Mouse (Mus musculus) testis, adult 2 months (tissue): ENCODE results near the gene Upk1b. TPM values are rescaled to one million over a fixed set of nuclear protein-coding genes. Genes with fewer than 3 reads are reported as not detected.

Experiments
- H3K27ac ChIP-seq: fragments of 200-500 bp; 2 replicates; pipeline ENCODE4 v1.5.1; 2012; ENCODE audit warnings: low read depth, low read length; ENCODE audit not compliant: control insufficient read depth, insufficient read depth
- H3K27me3 ChIP-seq: fragments of 200-500 bp; 2 replicates; pipeline ENCODE4 v1.6.1; 2012; ENCODE audit warnings: mild to moderate bottlenecking, low read length, moderate library complexity; ENCODE audit not compliant: control insufficient read depth, insufficient read depth
- H3K36me3 ChIP-seq: fragments of 200-500 bp; 2 replicates; pipeline ENCODE4 v1.6.1; 2012; ENCODE audit warnings: mild to moderate bottlenecking, low read length; ENCODE audit not compliant: control insufficient read depth, insufficient read depth
- H3K4me1 ChIP-seq: fragments of 200-500 bp; 2 replicates; pipeline ENCODE4 v1.6.1; 2012; ENCODE audit warnings: low read length; ENCODE audit not compliant: control insufficient read depth, insufficient read depth
- H3K4me3 ChIP-seq: fragments of 200-500 bp; 2 replicates; pipeline ENCODE4 v1.5.1; 2012; ENCODE audit warnings: low read depth, mild to moderate bottlenecking, low read length, moderate library complexity, mixed read lengths; ENCODE audit not compliant: control insufficient read depth
- CTCF ChIP-seq: fragments of 200-500 bp; IDR thresholded peaks from 2 replicates; pipeline ENCODE4 v1.5.1; 2012; ENCODE audit warnings: low read depth, mild to moderate bottlenecking, inconsistent platforms, low read length, moderate library complexity; ENCODE audit not compliant: control insufficient read depth, insufficient read depth, insufficient replicate concordance
- POLR2A ChIP-seq: fragments of 200-500 bp; IDR thresholded peaks from 2 replicates; pipeline ENCODE4 v1.6.1; 2012; ENCODE audit warnings: low read depth, mild to moderate bottlenecking, inconsistent platforms, low read length, moderate library complexity; ENCODE audit not compliant: control insufficient read depth
- polyA plus RNA-seq: library from polyadenylated mRNA; depleted of rRNA; stranded (reverse); fragments of >200 nt; gene quantifications from 2 replicates; pipeline ENCODE4 v1.2.3, GENCODE M21; 2012

The Upk1b gene
- polyA plus RNA-seq, 1 experiment: 2.1 TPM

DNA sequence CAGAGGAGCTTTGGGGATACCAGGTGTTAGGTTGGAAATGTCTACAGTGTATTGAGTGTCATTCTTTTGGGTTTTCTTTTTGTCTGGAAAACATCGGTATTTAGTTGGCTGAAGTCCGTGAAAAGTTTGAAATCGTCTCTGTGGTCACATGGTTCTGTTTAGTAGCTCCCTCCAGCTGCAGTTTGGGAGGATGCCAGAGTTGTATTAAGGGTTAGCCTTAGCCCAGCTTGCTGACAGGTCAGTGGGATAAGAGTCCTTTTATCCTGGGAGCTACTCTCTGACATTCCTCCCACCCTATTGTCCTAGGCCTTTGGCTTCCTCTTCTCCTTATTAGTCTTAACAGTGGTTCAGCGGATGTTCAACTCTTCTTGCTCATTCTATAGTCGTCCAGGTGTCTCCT is 38.2 kb downstream of the Upk1b start:
- H3K36me3 ChIP-seq: no peaks in the 10 kb centered on the region
- TF ChIP-seq CTCF (no peak), POLR2A (no peak)

DNA sequence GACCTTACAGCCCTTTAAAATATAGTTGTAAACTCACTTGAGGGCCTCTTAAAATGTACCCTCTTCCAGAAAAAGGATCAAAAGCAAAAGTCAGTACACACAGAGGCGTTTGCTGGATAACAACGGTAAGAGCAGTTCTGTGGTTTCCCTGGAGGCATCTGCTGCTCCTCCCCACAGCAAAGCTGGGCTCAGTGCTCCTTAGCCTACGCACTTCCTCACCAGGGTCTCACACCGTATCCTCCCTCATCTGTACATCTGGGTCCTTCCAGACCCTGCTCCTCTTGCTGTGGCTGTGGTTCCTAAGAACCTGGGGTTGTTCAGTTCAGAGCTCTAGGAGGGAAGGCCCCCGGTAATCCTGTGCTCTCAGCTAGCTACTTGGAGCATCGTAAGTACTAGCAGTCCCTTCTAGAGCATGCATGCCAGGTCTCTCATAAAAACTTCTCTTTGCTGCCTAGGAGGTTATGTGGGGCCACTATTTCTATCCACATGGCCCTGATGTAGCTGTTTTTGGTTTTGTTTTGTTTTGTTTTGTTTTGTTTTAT is 39.2 kb downstream of the Upk1b start:
- Histone ChIP-seq H3K4me3 (no peak overlapping the region), H3K4me1 (no peaks in the 10 kb centered on the region), H3K36me3 (no peaks in the 10 kb centered on the region), H3K27me3 (no peaks in the 10 kb centered on the region), H3K27ac (no peak overlapping the region)
- TF ChIP-seq POLR2A: no peak
- TF ChIP-seq CTCF: no peak

More for the DNA sequence above, 38.2 kb downstream of the Upk1b start:
- H3K27ac ChIP-seq: no peak overlapping the region
- H3K27me3 ChIP-seq: no peaks in the 10 kb centered on the region
- no peaks in the 10 kb centered on the region for H3K4me1 ChIP-seq
- no peak overlapping the region for H3K4me3 ChIP-seq

DNA sequence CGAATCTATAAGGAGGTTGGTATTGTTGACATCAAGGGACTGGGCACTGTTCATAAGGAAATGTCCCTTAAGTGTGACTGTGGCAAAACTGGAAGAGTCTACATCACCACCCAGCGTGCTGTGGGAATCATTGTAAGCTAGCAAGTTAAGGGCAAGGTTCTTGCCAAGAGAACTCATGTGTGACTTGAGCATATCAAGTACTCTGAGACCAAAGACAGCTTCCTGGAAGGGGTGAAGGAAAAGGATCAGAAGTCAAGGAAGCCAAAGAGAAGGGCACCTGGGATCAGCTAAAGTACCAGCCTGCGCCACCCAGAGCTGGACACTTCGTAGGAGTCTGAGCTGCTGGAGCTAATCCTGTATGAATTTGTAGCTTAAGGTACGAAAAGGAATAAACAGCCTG is 39.9 kb downstream of the Upk1b start:
- no peak for TF ChIP-seq CTCF
- no peak for TF ChIP-seq POLR2A
- Histone ChIP-seq H3K27me3 (no peaks in the 10 kb centered on the region), H3K4me1 (no peaks in the 10 kb centered on the region), H3K27ac (no peak overlapping the region), H3K36me3 (no peaks in the 10 kb centered on the region), H3K4me3 (no peak overlapping the region)

DNA sequence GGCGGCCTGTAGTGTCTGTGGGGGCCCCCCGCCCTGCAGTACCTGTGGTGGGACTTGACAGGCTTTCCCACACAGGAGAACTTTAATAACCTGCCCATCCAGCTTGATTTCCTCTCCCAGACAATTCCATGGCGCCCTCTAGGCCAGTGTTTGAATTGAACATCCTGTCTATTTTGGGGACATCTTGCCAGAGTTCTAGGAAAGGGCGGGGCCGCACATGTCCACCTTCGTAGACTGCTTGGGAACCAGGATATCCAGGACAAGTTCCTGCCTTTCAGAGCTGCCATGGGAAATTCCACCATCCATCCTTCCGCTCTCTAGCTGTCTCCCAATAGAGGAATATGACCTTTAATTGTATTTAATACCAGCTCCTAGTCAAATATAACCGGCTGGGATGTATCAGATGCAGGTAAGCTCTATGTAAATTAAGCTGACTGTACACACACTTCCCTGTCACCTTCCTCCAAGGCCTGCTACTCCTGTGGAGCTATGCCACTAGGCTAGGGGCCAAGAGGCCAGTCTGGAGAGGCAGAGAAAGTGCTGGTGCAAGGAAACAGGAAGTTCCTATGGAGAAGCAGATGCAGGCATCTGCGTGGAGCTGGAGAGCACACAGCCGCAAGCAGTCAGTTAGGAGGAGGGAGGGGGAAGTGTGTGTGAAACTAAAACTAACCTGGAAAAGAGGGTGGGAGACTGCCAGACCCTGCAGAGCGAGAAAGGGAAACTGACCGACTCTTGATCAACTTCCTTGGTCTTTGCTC is 41.8 kb downstream of the Upk1b start:
- no peak for TF ChIP-seq POLR2A
- Histone ChIP-seq H3K27ac (no peak overlapping the region), H3K27me3 (no peaks in the 10 kb centered on the region), H3K4me1 (no peaks in the 10 kb centered on the region; the same call in 1 of the 2 replicates), H3K4me3 (no peak overlapping the region), H3K36me3 (no peaks in the 10 kb centered on the region)

DNA sequence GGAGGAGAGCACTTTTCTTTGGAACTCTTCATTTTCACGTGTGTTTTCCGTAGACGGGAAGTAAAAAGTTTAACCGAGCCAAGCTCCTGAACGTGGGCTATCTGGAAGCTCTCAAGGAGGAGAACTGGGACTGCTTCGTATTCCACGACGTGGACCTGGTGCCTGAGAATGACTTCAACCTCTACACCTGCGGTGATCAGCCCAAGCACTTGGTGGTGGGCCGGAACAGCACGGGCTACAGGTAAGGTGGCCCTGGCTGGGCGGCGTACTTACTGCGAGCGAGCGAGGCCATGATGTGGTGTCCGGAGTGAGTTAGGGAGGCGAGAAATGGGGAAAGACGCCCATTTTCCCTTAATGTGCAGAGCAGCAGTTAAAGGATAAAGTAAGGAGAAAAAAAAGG is 42.5 kb downstream of the Upk1b start:
- no peak overlapping the region for H3K27ac ChIP-seq
- H3K4me1 ChIP-seq: no peaks in the 10 kb centered on the region; the same call in 1 of the 2 replicates
- H3K36me3 ChIP-seq: no peaks in the 10 kb centered on the region
- TF ChIP-seq POLR2A (no peak), CTCF (no peak)
- H3K27me3 ChIP-seq: no peaks in the 10 kb centered on the region
- H3K4me3 ChIP-seq: no peak overlapping the region

DNA sequence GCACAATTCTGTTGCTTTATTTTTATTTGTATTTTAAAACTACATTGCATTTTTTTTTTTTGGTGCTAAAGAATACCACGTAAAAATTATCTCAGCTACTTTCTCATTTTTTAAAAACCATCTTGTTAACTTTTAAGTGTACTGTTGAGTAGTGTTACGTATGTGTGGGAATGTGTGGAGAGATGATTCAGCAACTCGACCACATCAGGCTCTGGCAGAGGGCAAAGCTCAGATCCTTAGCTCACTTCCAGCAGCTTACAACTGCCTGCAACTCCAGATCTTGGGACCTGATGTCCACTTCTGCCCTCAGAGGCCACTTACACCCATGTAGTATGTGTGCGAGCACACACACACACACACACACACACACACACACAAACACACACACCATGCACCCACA is 43.6 kb downstream of the Upk1b start:
- Histone ChIP-seq H3K36me3 (no peaks in the 10 kb centered on the region), H3K4me1 (no peaks in the 10 kb centered on the region; the same call in 1 of the 2 replicates), H3K27me3 (no peaks in the 10 kb centered on the region), H3K4me3 (no peak overlapping the region), H3K27ac (no peak overlapping the region)
- TF ChIP-seq POLR2A: no peak

DNA sequence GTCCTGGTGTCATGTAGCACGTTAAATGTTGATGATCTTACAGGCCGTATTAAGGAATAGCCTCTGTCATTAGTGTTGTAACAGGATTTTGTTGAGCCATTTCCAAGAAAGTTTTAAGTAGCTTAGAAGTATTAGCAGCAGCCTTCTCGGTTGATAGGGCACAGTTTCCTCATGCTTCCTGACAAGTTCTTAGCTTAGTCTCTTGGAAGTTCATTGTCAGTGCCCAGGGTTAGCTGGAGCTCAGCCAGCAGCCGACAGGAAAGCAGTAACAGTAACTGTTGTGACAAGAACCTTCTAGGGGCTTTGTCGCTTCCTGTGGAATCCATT is 44.0 kb downstream of the Upk1b start:
- Histone ChIP-seq H3K4me3 (no peak overlapping the region), H3K4me1 (no peaks in the 10 kb centered on the region; the same call in 1 of the 2 replicates), H3K27ac (no peak overlapping the region), H3K27me3 (no peaks in the 10 kb centered on the region), H3K36me3 (no peaks in the 10 kb centered on the region)
- TF ChIP-seq POLR2A (no peak), CTCF (no peak)
